9 mouse cellular contexts compared by ENCODE assay signal in the genomic region with DNA sequence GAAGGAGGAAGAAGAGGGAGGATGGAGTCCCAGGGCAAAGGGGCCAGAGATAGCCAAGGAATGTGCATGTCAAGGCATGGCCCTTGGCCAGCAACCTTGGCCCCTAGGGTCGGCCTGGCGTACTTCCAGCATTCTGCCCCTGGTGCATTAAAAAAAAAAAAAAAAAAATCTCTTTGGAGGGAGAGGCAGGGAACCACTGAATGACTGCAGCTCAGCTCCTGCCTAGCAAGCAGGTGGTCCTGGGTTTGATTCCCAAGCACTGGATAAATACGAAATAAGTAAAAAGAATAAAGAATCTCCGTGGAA. TPM values are rescaled to one million over a fixed set of nuclear protein-coding genes. Genes with fewer than 3 reads are reported as not detected.
DNase-seq lines count a peak whose midpoint lies in the region; ATAC-seq and TF ChIP-seq lines count a peak whose summit lies in the region.
"Had no signal": no experiment of that assay in that cellular context is flagged by ENCODE, and none has a peak within 500 bp of the region (broad histone marks: within the 10 kb centered on the region; RNA-seq: fewer than 3 reads in every experiment).

No protein-coding gene starts in this region.

- no peak for DNase-seq in heart, adult 11 months
- DNase-seq in testis, postnatal 10 days (ENCODE audit: low spot score) = peak; percentile 73
- no peak for DNase-seq in testis, postnatal 14 days (ENCODE audit: low spot score)
- DNase-seq in spleen, adult 18-20 months = no peak
- DNase-seq in urinary bladder, adult 2 months (ENCODE audit: low spot score) = no peak

- H3K9me3 ChIP-seq in heart, embryonic 15.5 days (replicated peaks) = no peaks in the 10 kb centered on the region
- no peaks in the 10 kb centered on the region for H3K9me3 ChIP-seq in intestine, postnatal 0 days (ENCODE audit: control insufficient read depth)

- no peak for ATAC-seq in heart, embryonic 15.5 days (replicated peaks; ENCODE audit: insufficient number of reproducible peaks, insufficient read depth, low FRiP score, low read depth)
- no peak for ATAC-seq in intestine, postnatal 0 days
- no peak for ATAC-seq in frontal cortex, adult (ENCODE audit: low TSS enrichment)
- ATAC-seq: lung, postnatal 0 days had no signal

- no peak overlapping the region for H3K9ac ChIP-seq in heart, embryonic 15.5 days
- no peak overlapping the region for H3K9ac ChIP-seq in intestine, postnatal 0 days (ENCODE audit: low read depth, low read length)

- H3K4me1 ChIP-seq in heart, embryonic 15.5 days (replicated peaks) = peaks cover 30% of the 10 kb centered on the region
- no peaks in the 10 kb centered on the region for H3K4me1 ChIP-seq in intestine, postnatal 0 days (replicated peaks; ENCODE audit: control insufficient read depth, insufficient read depth, low read length)

- peak overlapping the region; percentile 83 for H3K4me3 ChIP-seq in heart, embryonic 15.5 days
- H3K4me3 ChIP-seq in intestine, postnatal 0 days (ENCODE audit: low read depth, low read length) = no peak overlapping the region

- H3K27ac ChIP-seq in heart, embryonic 15.5 days = no peak overlapping the region
- H3K27ac ChIP-seq in intestine, postnatal 0 days (ENCODE audit: low read depth, low read length) = no peak overlapping the region

- peaks cover 13% of the 10 kb centered on the region for H3K27me3 ChIP-seq in heart, embryonic 15.5 days
- no peaks in the 10 kb centered on the region for H3K27me3 ChIP-seq in intestine, postnatal 0 days (replicated peaks; ENCODE audit: control insufficient read depth, insufficient read depth, low read length)

- no peaks in the 10 kb centered on the region for H3K36me3 ChIP-seq in heart, embryonic 15.5 days
- H3K36me3 ChIP-seq in intestine, postnatal 0 days (ENCODE audit: control insufficient read depth, insufficient read depth) = no peaks in the 10 kb centered on the region

- H3K4me2 ChIP-seq in heart, embryonic 15.5 days = peak overlapping the region; percentile 96
- peak overlapping the region; percentile 97 for H3K4me2 ChIP-seq in intestine, postnatal 0 days (replicated peaks; ENCODE audit: low read depth)

- 29% methylated on average over 4 of the region's 4 CpGs for WGBS in heart, embryonic 15.5 days
- 36% methylated on average over 4 of the region's 4 CpGs for WGBS in intestine, postnatal 0 days

- no peak for TF ChIP-seq CTCF in intestine, postnatal 0 days (IDR thresholded peaks at IDR 0.05; ENCODE audit: low read depth)

RNA-seq across cellular contexts. Expression of a gene that starts 1.4 kb away (rescaled TPM):
- polyA plus RNA-seq in heart, embryonic 15.5 days (2015; fragmentation: Nextera tagmentation; extraction: Ambion mirVana) = 9.5 and 11.0 TPM in 2 replicates
- 13.5 and 14.7 TPM in 2 replicates for polyA plus RNA-seq in intestine, postnatal 0 days (2015; fragmentation: Nextera tagmentation; extraction: Ambion mirVana)
- polyA plus RNA-seq in urinary bladder, adult 2 months (2012; rRNA removed) = 39.9 and 41.3 TPM in 2 replicates
